Mouse (Mus musculus): ENCODE data around the gene Mpp3. TPM values are rescaled to one million over a fixed set of nuclear protein-coding genes. Genes with fewer than 3 reads are reported as not detected.

Mpp3 gene
- polyA plus RNA-seq, 1 experiment, result 2.1 TPM

GRCm38 (mm10) chr11:102024084-102024758 lies 4.0 kb downstream of the Mpp3 start:
- H3K36me3 ChIP-seq (ENCODE audit: control insufficient read depth, insufficient read depth), result no peaks in the 10 kb centered on the region
- no peaks in the 10 kb centered on the region for H3K79me2 ChIP-seq (ENCODE audit: control insufficient read depth, insufficient read depth)

DNA sequence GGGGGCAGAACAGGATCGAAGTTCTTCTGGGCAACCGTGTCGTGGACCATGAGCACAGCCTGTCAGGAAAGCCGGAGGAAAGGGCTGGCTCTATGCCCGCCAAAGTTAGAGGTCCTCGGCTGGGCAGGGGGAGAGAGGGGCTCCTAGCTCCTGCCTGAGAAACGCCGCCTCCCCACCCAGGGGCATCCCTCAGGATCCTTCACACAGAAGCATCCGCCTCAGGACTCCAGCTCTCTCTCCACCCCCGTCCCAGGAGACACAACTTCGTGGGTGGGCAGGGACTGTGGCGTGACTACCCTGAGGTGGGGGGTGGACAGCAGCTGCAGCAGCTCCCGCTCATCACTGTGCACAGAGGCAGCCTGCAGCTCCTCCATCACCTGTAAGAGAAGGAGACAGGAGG lies 4.9 kb downstream of the Mpp3 start:
- no peak overlapping the region for H3K4me3 ChIP-seq
- no peaks in the 10 kb centered on the region for H3K36me3 ChIP-seq (ENCODE audit: control insufficient read depth, insufficient read depth)
- no peak overlapping the region for H3ac ChIP-seq (ENCODE audit: control insufficient read depth, insufficient read length)
- no peaks in the 10 kb centered on the region for H3K27me3 ChIP-seq (ENCODE audit: control insufficient read depth, insufficient read depth, insufficient read length)
- TF ChIP-seq MYOD1 (IDR thresholded peaks at IDR 0.05; ENCODE audit: control insufficient read depth in 1 of 3, insufficient read length in 2 of 3, low read depth in 2 of 3), result peak in 2 of 3 experiments; percentile 67 to 91
- peak in 2 of 3 experiments; percentile 36 to 56 for TF ChIP-seq MYOG (IDR thresholded peaks at IDR 0.05; ENCODE audit: control insufficient read depth in 1 of 3, insufficient read depth in 1 of 3, insufficient read length in 2 of 3, low read depth in 2 of 3)
- TF ChIP-seq TCF3 (IDR thresholded peaks at IDR 0.05; ENCODE audit: insufficient read length, low read depth), result no peak
- H3K4me2 ChIP-seq (ENCODE audit: low read depth), result peak overlapping the region; percentile 6
- no peaks in the 10 kb centered on the region for H3K79me2 ChIP-seq (ENCODE audit: control insufficient read depth, insufficient read depth)

More at GRCm38 (mm10) chr11:102024084-102024758, 4.0 kb downstream of the Mpp3 start:
- Histone ChIP-seq H3K27me3 (ENCODE audit: control insufficient read depth, insufficient read depth, insufficient read length) (peaks cover 3% of the 10 kb centered on the region), H3K4me3 (no peak overlapping the region), H3K4me2 (ENCODE audit: low read depth) (peak overlapping the region; percentile 32), H3ac (ENCODE audit: control insufficient read depth, insufficient read length) (no peak overlapping the region)
- TF ChIP-seq POLR2AphosphoS2 (IDR thresholded peaks at IDR 0.05; ENCODE audit: insufficient read length, low read depth) (no peak), MYOD1 (IDR thresholded peaks at IDR 0.05; ENCODE audit: control insufficient read depth in 1 of 3, insufficient read length in 2 of 3, low read depth in 2 of 3) (peak in 2 of 3 experiments; percentile 18 to 67)

DNA sequence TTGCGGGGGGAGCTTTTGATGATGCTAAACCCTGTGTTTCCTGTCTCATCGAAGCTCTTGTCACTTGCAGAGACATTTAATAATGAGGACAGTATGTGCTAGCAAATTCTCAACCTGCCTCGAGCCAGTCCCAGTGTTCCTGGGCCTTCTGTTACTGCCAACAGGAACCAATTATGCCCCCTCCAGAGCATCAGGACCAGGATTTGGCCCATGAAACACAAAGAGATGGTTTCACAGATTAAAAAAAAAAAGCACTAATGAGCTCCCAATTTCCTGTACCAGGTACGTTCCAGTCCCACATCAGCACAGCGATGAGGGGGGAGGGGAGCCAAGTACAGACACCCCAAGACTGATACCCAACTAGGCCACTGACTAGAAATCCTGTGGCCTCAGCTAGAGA lies 7.1 kb downstream of the Mpp3 start:
- Histone ChIP-seq H3K36me3 (ENCODE audit: control insufficient read depth, insufficient read depth) (no peaks in the 10 kb centered on the region), H3K79me2 (ENCODE audit: control insufficient read depth, insufficient read depth) (no peaks in the 10 kb centered on the region), H3ac (ENCODE audit: control insufficient read depth, insufficient read length) (no peak overlapping the region), H3K4me3 (no peak overlapping the region), H3K4me2 (ENCODE audit: low read depth) (no peak overlapping the region), H3K27me3 (ENCODE audit: control insufficient read depth, insufficient read depth, insufficient read length) (peaks cover 4% of the 10 kb centered on the region)
- TF ChIP-seq SRF (IDR thresholded peaks at IDR 0.05; ENCODE audit: control insufficient read depth, insufficient read length, low read depth) (no peak), CEBPB (IDR thresholded peaks at IDR 0.05; ENCODE audit: insufficient read depth, poor library complexity, severe bottlenecking) (no peak), MAX (IDR thresholded peaks at IDR 0.05; ENCODE audit: low read depth) (no peak), TCF3 (IDR thresholded peaks at IDR 0.05; ENCODE audit: insufficient read length, low read depth) (no peak), E2F4 (IDR thresholded peaks at IDR 0.05; ENCODE audit: insufficient read depth) (no peak), REST (IDR thresholded peaks at IDR 0.05; ENCODE audit: insufficient read depth, insufficient read length) (no peak), POLR2A (IDR thresholded peaks at IDR 0.05; ENCODE audit: insufficient read length, low read depth) (no peak)

GRCm38 (mm10) chr11:102019736-102020135 lies 8.5 kb downstream of the Mpp3 start:
- peaks cover 10% of the 10 kb centered on the region for H3K27me3 ChIP-seq (ENCODE audit: control insufficient read depth, insufficient read depth, insufficient read length)
- H3K79me2 ChIP-seq (ENCODE audit: control insufficient read depth, insufficient read depth), result no peaks in the 10 kb centered on the region
- H3K36me3 ChIP-seq (ENCODE audit: control insufficient read depth, insufficient read depth), result no peaks in the 10 kb centered on the region
- H3K4me2 ChIP-seq (ENCODE audit: low read depth), result no peak overlapping the region
- H3K4me3 ChIP-seq, result no peak overlapping the region
- no peak for TF ChIP-seq MAX (IDR thresholded peaks at IDR 0.05; ENCODE audit: low read depth)
- TF ChIP-seq TCF12 (IDR thresholded peaks at IDR 0.05; ENCODE audit: insufficient read depth, poor library complexity, severe bottlenecking), result no peak
- no peak for TF ChIP-seq REST (IDR thresholded peaks at IDR 0.05; ENCODE audit: insufficient read depth, insufficient read length)
- TF ChIP-seq MYOG (IDR thresholded peaks at IDR 0.05; ENCODE audit: control insufficient read depth in 1 of 3, insufficient read depth in 1 of 3, insufficient read length in 2 of 3, low read depth in 2 of 3), result no peak
- TF ChIP-seq SRF (IDR thresholded peaks at IDR 0.05; ENCODE audit: control insufficient read depth, insufficient read length, low read depth), result no peak
- no peak for TF ChIP-seq POLR2AphosphoS2 (IDR thresholded peaks at IDR 0.05; ENCODE audit: insufficient read length, low read depth)
- no peak for TF ChIP-seq E2F4 (IDR thresholded peaks at IDR 0.05; ENCODE audit: insufficient read depth)
- H3ac ChIP-seq (ENCODE audit: control insufficient read depth, insufficient read length), result no peak overlapping the region

DNA sequence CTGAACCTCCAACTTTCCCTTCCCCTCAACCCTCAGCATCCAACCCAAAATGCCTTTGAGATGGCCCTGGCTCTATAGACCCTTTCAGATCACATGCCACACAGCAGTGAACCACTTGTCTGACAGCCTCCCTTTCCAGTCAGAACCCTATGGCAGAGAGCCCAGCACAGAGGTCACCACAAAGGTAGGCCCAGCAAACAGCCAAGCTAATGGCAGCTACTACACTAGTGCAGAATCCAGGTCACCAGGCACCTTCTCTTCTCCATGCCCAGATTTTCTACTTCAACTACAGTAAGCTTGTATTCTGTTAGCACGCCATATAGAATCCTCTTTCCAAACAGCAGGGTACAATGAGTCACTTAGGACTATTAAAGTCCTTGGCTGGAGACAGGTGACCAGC lies 12.1 kb downstream of the Mpp3 start:
- H3K4me3 ChIP-seq, result no peak overlapping the region
- no peaks in the 10 kb centered on the region for H3K79me2 ChIP-seq (ENCODE audit: control insufficient read depth, insufficient read depth)
- no peak overlapping the region for H3K4me2 ChIP-seq (ENCODE audit: low read depth)
- H3K36me3 ChIP-seq (ENCODE audit: control insufficient read depth, insufficient read depth), result no peaks in the 10 kb centered on the region
- no peak overlapping the region for H3ac ChIP-seq (ENCODE audit: control insufficient read depth, insufficient read length)
- H3K27me3 ChIP-seq (ENCODE audit: control insufficient read depth, insufficient read depth, insufficient read length), result peaks cover 16% of the 10 kb centered on the region
- TF ChIP-seq SRF (IDR thresholded peaks at IDR 0.05; ENCODE audit: control insufficient read depth, insufficient read length, low read depth) (no peak), POLR2A (IDR thresholded peaks at IDR 0.05; ENCODE audit: insufficient read length, low read depth) (no peak), POLR2AphosphoS2 (IDR thresholded peaks at IDR 0.05; ENCODE audit: insufficient read length, low read depth) (no peak), MYOD1 (IDR thresholded peaks at IDR 0.05; ENCODE audit: control insufficient read depth in 1 of 3, insufficient read length in 2 of 3, low read depth in 2 of 3) (no peak), E2F4 (IDR thresholded peaks at IDR 0.05; ENCODE audit: insufficient read depth) (no peak), TCF12 (IDR thresholded peaks at IDR 0.05; ENCODE audit: insufficient read depth, poor library complexity, severe bottlenecking) (no peak), REST (IDR thresholded peaks at IDR 0.05; ENCODE audit: insufficient read depth, insufficient read length) (no peak), CEBPB (IDR thresholded peaks at IDR 0.05; ENCODE audit: insufficient read depth, poor library complexity, severe bottlenecking) (no peak), MAX (IDR thresholded peaks at IDR 0.05; ENCODE audit: low read depth) (no peak), USF1 (IDR thresholded peaks at IDR 0.05; ENCODE audit: low read depth) (no peak), TCF3 (IDR thresholded peaks at IDR 0.05; ENCODE audit: insufficient read length, low read depth) (no peak), MYOG (IDR thresholded peaks at IDR 0.05; ENCODE audit: control insufficient read depth in 1 of 3, insufficient read depth in 1 of 3, insufficient read length in 2 of 3, low read depth in 2 of 3) (no peak)
